Mouse (Mus musculus) ovary, postnatal 36 days (tissue): ENCODE data around the gene Ltbr.
"Not testable (repeated sequence)": the region's sequence is repeated elsewhere in the genome, so short reads cannot be mapped to it uniquely, and the experiment has no call there.

Source experiments
- DNase-seq: peaks from one replicate; pipeline ENCODE4 v3.0.0; 2022; ENCODE audit warnings: low spot score, mixed read lengths

The Ltbr gene

DNA sequence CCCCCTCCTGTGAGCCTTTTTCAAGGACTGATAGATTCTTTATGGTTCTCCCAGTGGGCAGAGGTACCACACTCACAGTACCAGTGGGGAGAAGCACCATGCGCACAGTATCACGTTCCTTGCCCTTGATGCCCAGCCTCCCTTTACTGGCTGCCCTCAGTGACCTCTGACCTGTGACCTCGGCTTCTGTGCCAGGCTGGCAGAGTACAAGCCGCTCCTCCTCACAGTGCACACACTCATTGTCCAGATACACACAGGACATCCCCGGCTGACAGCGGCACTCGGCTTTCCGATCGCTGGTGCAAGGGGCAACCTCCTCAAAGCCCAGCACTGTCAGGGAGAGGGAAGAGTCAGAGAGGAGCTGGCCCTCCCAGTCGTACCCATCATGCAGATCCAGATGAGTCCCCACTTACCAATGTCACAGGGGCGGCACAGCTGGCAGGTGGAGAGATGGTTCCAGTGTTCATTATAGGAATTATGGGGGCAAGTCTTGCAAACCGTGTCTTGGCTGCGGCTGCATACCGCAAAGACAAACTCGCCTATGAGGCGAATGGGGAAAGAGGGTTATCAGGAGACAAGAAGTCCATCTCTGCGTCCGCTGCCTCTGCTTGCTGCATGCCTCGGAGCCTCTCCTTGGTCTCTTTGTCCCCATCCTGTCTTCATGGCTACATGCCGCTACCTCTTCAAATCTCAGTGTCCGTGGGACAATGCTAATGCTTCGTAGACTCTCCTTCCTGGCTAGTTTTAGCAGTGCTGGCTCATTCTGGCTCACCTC lies 917 bp downstream of the Ltbr start:
- no peak for DNase-seq

DNA sequence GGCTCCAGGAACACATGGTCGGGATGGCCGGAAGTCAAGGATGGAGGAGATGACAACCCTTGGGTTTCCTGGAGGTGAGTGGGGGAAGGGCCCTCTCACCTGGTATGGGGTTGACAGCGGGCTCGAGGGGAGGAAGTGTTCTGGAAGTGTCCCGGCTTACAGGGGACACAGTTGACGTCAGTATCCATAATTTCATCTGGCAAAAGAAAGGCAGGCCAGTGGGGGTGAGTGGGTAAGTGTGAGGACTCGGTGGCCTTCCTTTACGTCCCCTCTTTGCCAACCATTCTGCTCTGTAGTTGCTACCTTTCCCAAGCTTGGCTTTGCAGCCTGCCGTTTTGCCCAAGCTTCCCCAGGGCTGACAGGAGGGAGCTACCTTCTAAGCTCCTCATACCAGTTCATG lies 1.5 kb downstream of the Ltbr start:
- no peak for DNase-seq

DNA sequence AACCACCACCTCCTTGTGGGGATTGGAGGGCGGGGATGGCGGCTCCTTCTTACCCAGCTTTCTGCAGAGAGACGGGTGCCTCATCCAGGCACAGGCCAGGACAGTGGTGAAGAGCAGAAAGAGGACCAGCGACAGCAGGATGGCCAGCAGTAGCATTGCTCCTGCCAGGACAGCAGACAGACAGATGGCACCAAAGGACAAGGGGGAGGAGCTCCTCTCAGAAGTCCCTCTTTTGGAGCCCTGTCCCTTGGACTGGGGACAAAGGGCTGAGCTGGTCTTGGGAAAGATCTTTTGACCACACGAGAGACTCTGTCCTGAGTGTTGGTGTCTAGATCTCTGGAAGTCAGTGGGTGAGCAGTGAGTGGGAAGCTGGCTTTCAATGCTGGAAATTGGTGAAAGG lies 4.3 kb downstream of the Ltbr start:
- DNase-seq = no peak

DNA sequence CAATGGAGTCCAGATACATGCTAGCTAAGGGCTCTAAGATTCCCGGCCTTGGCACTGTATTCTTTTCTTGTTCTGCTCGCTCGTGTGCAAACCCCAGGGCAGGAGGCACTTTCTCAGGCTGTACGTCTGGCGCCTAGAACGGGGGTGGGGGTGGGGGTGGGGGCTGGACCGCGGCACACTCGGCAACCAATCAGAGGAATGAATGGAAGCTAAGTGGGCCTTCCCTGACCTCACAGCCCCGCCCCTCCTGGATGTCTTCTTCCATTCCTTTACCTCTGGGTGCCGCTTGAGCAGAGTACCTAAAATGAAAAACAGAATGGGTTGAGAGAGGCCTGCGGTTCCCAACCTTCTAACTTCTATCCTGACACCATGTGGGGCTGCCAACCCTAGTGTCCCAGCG lies 4.8 kb downstream of the Ltbr start:
- DNase-seq = no peak

DNA sequence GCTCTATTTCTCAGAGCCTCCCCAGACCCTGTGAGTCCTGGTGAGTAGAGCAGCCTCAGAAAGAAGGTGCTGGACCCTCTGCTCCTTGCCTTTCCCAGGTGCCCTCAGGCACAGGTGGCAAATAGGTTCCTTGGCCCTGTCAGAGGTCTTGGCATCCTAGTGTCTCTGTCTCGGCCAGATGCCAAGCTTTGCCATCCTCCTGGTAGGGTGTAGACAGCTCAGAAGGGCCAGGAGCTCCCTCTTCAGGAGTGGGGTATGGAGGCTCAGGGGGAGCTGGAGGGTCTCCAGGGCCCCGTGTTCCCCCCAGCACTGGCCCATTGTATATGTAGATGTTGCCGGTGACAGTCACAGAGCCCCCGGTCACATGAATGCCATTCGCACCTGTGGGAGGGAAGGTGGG lies 6.6 kb downstream of the Ltbr start:
- no peak for DNase-seq

DNA sequence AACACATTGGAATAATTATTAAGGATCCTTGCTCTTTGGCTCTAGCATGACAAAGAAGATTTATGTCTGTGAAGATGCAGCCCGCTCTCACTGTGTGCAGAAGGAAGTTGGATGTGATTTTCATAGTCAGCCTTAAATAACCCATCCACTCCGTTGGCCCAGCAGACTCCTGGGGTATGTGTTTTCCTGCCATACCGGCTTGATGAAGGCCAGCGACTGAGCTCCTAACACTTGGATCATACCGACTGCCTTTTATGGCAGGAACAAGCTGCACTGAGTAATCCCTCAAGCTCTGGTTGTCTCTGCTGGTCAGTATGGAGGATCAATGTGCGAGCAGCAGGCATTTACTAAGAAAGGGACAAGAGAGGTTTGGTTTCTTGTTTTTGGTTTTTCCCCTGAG lies 8.2 kb downstream of the Ltbr start:
- DNase-seq = no peak

DNA sequence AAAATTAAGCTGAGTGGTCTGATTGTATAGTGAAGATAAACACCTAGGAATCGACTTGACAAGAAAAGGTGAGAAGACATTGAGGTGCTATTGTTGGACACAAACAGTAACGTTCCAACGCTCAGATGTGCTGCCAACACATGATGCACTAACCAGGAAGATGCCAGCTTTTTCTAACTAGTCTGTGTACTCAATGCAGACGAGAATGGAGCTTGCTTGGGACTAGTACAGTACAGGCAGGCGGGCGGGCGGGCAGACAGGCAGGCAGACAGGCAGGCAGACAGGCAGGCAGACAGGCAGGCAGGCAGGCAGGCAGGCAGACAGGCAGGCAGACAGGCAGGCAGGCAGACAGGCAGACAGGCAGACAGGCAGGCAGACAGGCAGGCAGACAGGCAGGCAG lies 9.3 kb downstream of the Ltbr start:
- not testable (repeated sequence) for DNase-seq

DNA sequence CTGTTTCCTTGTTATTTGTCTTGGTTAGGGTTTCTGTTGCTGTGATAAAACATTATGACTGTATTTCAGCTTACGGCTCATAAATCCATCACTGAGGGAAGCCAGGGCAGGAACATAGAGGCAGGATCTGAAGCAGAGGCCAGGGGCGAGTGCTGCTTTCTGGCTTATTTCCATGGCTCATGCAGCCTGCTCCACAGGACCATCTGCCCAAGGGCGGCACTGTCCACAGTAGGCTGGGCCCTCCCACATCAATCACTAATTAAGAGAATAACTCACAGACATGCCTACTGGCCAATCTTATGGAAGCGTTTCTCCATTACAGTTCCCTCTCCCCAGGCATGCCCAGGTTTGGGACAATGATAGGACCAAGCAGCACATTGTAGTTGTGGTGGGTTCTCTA lies 10.4 kb downstream of the Ltbr start:
- no peak for DNase-seq

DNA sequence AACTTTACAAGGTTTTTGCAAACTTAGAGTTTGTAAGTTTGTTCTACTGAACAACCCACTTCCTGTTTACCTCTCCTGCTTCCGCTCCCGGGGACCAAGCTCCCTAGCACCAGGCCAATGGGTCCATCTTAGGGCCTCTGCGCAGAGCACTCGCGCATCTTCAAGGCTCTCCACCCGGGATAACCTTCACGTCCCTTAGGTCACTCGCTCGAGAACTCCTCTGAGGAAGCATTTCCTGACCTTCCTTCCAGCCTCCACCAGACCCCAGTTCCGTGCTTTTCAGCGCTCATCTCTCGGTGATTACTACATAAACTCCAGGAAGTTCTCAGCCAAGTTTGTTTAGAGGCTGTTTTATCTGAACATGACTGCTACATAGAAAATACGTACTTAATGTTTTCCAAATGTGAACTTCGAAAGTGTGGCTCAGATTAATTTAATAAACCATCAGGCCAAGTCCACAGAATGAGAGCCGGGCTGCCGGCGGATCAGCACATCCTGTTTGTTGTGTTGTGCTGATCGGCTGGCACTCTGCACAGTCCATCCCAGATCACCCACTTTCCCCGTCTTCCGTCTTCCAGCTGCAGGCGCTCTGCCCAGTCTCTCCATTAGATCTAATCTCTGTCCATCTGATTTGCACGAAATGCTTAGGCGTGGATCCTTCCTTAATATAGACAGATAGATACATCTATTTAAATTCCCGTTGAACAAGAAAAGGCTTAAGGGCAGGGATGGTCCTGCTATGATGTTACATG lies 11.3 kb downstream of the Ltbr start:
- no peak for DNase-seq

DNA sequence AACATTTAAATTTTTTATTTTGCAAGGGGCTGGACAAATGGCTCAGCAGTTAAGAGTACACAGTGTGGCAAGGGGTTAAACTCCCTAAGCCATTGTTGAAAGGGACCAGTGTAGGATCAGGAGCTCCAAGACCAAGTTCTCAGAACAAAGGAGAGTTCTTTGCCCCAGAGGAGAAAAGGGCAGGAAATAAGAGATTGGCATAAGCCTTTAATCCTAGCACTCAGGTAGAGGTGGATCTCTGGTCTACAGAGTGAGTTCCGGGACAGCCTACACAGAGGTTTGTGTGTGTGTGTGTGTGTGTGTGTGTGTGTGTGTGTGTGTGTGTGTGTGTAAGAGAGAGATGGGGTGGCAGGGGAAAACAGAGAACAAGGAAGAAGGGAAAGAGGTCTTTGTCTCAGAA lies 12.7 kb downstream of the Ltbr start:
- DNase-seq = no peak

DNA sequence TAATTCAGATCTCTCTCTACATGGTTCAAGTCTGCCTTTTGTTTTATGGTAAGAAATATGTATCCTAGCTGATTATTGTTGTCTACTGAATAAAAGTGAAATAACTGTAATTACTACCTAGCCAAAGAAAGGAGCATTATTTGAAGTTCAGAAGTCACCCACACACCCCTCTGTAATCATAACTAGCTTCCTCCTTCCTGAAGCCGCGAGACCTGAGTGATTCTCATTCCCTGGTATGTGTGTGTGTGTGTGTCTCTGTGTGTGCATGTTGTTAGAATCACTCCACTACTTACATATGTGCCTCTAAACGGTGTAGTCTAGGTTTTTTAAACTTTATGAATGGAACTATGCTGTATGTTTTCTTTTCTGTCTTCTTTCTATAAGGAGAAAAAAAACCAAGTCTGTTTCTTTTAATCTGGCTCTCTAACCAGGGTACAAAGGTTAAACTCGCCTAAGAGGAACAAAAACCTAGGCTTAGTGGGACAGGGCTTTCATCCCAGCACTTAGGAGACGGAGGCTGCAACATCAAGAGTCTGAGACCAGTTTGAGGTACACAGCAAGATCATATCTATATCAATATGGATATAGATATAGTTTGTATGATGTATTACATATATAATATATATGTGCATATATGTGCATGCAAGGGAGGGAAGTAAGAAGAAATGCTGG lies 16.4 kb downstream of the Ltbr start:
- DNase-seq = no peak

DNA sequence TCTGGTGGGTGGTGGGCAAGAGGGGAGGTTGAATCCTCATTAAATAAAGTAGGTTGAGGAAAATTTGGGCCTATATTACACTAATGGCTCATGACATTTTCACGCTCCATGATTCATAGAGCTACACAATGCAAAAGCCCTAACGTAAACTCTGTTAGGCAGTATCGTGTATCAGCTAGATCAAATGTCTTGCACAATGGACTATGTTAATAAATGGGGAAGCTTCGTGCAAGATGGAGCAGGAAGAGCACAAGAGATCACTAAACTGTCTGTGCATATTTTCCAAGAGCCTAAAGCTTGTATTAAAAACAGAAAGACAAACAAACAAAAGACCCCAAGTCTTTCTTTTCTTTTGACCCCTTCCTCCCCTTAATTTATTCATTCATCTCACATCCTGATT lies 19.6 kb downstream of the Ltbr start:
- DNase-seq = no peak

DNA sequence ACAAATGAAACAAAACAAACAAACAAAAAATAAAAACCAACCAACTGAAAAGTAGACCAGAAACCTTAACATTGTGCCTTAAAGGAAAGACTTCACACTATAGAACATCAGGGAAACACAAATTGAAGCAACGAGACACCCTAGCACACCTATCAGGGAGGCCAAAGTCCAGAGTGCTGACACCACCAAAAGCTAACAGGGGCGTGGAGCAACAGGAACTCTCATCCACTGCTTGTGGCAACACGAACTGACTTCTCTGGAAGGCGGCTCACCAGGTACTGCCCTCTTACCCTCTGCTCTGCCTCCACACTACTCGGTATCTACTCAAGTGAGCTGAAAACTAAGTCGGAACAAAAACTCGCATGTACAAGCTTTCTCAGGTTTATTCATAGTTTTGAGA lies 21.4 kb downstream of the Ltbr start:
- DNase-seq = no peak

DNA sequence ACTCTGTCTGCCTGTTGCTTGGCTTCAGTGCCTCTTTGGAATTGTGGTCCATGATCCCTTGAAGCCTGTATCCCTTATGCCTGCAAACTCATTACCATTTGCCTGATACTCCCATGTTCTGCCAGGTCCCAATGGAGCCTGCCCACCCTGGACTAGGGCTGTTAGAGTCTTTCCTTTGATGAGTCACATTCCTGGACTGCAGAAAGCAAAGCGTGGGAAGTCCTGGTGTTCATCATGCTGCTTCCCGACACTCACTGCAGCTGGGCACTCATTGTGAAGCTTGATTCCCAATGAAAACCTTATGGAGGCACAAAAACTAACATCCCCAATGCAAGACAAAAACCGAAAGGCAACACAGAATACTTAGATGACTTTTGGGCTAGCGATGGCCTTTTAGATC lies 22.4 kb downstream of the Ltbr start:
- DNase-seq = no peak

DNA sequence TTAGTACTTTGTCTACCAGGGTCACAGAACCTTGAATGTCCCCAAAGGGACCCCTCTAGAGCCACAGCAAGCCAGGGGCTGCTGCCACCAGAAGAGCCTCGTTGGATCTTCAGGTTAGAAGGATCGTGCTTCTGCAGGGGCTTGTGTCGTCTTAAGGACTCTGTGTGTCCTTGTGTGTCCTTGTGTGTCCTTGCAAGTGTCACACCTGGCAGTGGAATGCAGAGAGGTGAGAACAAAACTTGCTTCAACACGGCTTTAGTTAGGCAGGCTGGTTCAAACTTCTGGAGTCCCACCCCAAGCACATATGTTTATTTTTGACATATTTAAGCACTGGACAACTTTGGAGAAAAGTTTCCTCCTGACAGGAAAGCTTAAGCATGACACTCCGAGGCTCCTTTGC lies 25.0 kb downstream of the Ltbr start:
- no peak for DNase-seq

DNA sequence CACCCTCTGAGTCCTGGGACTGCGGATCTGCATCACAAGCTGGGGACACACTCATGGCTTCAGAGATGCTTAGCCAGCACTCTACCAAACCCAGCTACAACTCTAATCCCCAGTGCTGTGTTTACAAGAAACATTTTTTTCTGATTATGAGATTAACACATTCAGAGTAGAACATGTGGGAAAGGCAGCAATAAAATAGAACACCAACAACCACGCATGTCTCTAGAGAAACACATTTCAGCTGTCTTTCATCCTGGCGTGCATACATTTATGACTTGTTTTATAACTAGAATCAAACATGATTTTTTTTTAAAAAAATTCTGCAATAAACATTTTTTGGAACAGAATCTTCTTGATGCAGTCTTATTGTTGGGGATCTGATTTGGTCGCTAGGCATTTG lies 26.7 kb downstream of the Ltbr start:
- DNase-seq = no peak

DNA sequence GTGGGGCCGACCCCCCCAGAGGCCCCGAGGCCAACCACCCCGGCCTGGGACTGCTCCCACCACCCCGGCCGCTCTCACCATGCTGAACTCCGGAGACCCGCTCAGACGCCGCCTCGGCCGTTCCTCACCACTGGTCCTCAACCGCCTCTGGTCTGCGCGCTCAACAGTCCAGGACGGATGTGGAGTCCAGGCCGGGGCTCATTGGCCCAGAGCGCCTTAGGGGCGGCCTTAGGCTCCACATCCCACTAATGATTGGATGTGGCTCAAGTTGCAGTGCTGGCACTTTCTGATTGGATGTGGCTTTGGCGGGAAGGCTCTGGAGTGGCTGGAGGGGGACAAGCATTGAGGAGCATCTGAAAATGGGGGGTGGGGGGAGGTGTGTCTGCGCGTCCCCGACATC lies 27.8 kb downstream of the Ltbr start, which contains the start of gene Tuba3a:
Gene Tuba3a, minus strand, starts transcription at position 153 of the 400 bp plus-strand sequence.
- no peak for DNase-seq

DNA sequence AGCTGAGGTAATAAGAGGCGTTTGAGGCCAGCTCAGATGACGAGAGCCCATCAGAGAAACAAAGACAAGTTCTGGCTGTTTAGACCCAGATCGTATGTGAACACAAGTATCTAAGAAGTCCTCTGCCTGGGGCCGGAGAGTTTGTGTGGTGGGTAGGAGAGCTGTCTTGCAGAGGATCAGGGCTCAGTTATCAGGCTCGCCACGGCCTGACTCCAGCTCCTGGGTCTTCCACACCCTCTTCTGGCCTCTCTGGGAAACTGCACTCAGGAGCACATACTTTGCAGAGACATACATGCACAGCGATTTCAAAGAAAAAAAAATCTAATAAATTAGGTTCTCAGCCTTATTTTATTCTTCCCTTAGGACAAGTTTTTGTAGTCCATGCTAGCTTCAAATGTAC lies 28.9 kb downstream of the Ltbr start:
- no peak for DNase-seq

DNA sequence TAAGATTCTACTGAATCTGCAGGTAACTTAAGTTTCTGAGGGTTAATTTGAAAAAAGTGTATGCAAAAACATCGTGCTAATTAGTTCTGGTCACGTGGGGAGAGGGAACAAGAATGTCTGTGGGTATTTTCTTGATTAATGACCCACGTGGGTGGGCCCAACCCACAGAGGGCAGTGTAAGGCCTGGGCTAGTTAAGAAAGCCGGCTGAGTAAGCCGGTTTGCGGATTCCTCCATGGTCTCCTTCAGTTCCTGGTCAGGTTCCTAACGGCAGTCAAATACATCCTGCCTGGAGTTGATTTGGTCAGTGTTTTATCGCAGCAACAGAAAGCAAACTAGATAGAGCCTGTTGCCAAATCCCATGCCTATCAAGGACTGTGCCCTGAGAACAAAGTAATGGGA lies 29.4 kb downstream of the Ltbr start:
- no peak for DNase-seq

DNA sequence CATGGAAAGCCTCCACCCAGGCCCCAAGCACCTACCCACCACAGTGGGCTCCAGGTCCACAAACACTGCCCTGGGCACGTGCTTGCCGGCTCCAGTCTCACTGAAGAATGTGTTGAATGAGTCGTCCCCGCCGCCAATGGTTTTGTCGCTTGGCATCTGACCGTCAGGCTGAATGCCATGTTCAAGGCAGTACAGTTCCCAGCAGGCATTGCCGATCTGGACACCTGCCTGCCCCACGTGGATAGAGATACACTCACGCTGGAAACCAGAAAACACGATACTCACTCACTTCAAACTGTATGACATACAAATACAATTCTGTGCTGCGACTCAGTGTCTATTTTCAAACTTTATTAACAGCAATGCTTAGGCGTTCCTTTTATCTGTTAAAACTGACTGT lies 31.0 kb downstream of the Ltbr start:
- DNase-seq = not testable (repeated sequence)

DNA sequence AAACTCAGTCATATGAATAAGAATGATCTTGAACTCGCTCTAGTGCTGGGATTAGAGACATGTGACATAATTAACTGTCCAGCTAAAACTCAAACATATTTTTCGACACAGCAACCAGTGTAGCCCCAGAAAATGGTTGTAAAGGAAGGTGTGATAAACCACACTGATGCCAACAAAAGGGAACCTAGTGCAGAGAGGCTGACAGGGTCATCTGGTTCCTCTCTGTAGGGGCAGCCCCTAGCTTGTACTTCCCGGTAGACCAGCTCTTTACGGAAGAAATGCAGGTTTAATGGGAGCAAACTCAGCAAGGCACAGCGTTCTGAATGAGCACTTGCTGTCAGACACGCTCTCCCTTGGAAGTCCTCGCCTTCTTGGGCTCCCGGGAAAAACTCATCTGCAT lies 34.0 kb downstream of the Ltbr start:
- DNase-seq = no peak

DNA sequence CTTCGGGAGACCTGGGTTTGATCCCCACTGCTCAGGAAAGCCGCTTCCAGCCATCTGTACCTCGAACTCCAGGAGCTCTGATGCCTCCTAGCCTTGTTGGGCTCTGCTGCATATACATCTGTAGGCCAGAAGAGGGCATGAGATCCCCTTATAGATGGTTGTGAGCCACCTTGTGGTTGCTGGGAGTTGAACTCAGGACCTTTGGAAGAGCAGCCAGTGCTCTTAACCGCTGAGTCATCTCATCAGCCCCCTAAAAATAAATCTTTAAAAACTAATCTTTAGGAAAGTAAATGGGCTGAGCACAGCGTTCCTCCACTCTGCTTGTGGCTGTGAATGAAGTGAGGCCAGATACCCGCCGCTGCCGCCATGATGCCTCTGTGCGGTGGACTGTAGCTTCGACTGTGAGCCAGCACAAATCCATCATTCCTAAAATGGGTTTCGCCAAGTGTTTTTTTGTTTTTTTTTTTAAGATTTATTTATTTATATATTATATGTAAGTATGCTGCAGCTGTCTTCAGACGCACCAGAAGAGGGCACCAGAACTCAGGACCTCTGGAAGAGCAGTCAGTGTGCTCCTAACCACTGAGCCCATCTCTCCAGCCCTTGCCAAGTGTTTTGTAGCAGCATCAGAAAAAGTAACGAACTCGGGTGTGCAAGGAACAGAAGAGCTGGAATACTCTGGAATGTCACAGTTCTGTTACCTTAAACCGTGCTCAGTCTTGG lies 38.7 kb downstream of the Ltbr start:
- DNase-seq = peak; percentile 29
